Mouse (Mus musculus) lung, embryonic 14.5 days (tissue): Measurements from ENCODE around the gene Dtx4. TPM values are rescaled to one million over a fixed set of nuclear protein-coding genes. Genes with fewer than 3 reads are reported as not detected.

Source experiments
- ATAC-seq: fragments of 200-750 bp; cut with Nextera tagmentation; 2 replicates; pipeline ENCODE4 v1.8.0; 2017; ENCODE audit warnings: mild to moderate bottlenecking, moderate TSS enrichment, moderate library complexity; ENCODE audit not compliant: insufficient read depth
- DNase-seq: peaks from one replicate; pipeline ENCODE4 v3.0.0-alpha.2; 2015
- H3K27ac ChIP-seq: fragments of 300-500 bp; sonication (generic); 2 replicates; pipeline ENCODE4 v1.5.1; 2014; ENCODE audit warnings: low read depth, mild to moderate bottlenecking, moderate library complexity
- H3K27me3 ChIP-seq: fragments of 300-500 bp; sonication (generic); 2 replicates; pipeline ENCODE4 v1.6.1; 2014; ENCODE audit warnings: low read length, control low read depth; ENCODE audit not compliant: insufficient read depth
- H3K36me3 ChIP-seq: fragments of 300-500 bp; sonication (generic); 2 replicates; pipeline ENCODE4 v1.6.1; 2014; ENCODE audit warnings: control low read depth; ENCODE audit not compliant: insufficient read depth
- H3K4me1 ChIP-seq: fragments of 300-500 bp; sonication (generic); 2 replicates; pipeline ENCODE4 v1.6.1; 2014; ENCODE audit warnings: antibody characterized with exemption, control low read depth; ENCODE audit not compliant: insufficient read depth
- H3K4me2 ChIP-seq: fragments of 300-500 bp; sonication (generic); 2 replicates; pipeline ENCODE4 v1.6.1; 2014; ENCODE audit warnings: mild to moderate bottlenecking
- H3K4me3 ChIP-seq: fragments of 300-500 bp; sonication (generic); 2 replicates; pipeline ENCODE4 v1.5.1; 2014; ENCODE audit warnings: low read depth, low read length
- H3K9ac ChIP-seq: fragments of 300-500 bp; sonication (generic); 2 replicates; pipeline ENCODE4 v1.6.1; 2014
- H3K9me3 ChIP-seq: fragments of 300-500 bp; sonication (generic); 2 replicates; pipeline ENCODE4 v1.6.1; 2016; ENCODE audit warnings: low read depth, low read length, control low read depth
- CTCF ChIP-seq: IDR thresholded peaks from 2 replicates; pipeline ENCODE4 v1.5.1; 2016; ENCODE audit warnings: antibody characterized with exemption, low read depth
- WGBS: fragments of 180-500 bp; shearing (Covaris S2); extraction: QIAGEN DNeasy Blood & Tissue Kit; methylation state at CpG from one replicate; pipeline ENCODE4 v1.1.7; 2014; 5-methylcytosine and 5-hydroxymethylcytosine counted together
- polyA plus RNA-seq: library from polyadenylated mRNA; unstranded; fragments of >200 nt; fragmentation: Nextera tagmentation; extraction: Ambion mirVana; gene quantifications from 2 replicates; pipeline ENCODE4 v1.2.1, GENCODE M21; 2014

The Dtx4 gene
- polyA plus RNA-seq, 1 experiment from 2014 or later, result 17.7 TPM

- no peak for TF ChIP-seq CTCF
- Histone ChIP-seq H3K4me3 (no peak overlapping the region), H3K9me3 (no peaks in the 10 kb centered on the region), H3K27me3 (no peaks in the 10 kb centered on the region), H3K27ac (no peak overlapping the region), H3K4me2 (no peak overlapping the region), H3K36me3 (peaks cover 43% of the 10 kb centered on the region), H3K4me1 (0 out of 2 replicates have a peak, but pooled peaks cover 8% of the 10 kb centered on the region), H3K9ac (no peak overlapping the region)
- WGBS, result 87% methylated on average over 6 of the region's 6 CpGs
- no peak for DNase-seq
- no peak for ATAC-seq
These were observed 22.9 kb downstream of the Dtx4 start for GRCm38 (mm10) chr19:12478369-12478768.

GRCm38 (mm10) chr19:12476721-12477270 is 24.5 kb downstream of the Dtx4 start:
- Histone ChIP-seq H3K27ac (no peak overlapping the region), H3K4me1 (peaks cover 13% of the 10 kb centered on the region), H3K9ac (no peak overlapping the region), H3K4me2 (no peak overlapping the region), H3K4me3 (no peak overlapping the region), H3K9me3 (no peaks in the 10 kb centered on the region), H3K27me3 (no peaks in the 10 kb centered on the region), H3K36me3 (peaks cover 30% of the 10 kb centered on the region)
- 33% methylated on average over 5 of the region's 5 CpGs for WGBS
- DNase-seq (no peak), ATAC-seq (no peak)
- TF ChIP-seq CTCF, result no peak

DNA sequence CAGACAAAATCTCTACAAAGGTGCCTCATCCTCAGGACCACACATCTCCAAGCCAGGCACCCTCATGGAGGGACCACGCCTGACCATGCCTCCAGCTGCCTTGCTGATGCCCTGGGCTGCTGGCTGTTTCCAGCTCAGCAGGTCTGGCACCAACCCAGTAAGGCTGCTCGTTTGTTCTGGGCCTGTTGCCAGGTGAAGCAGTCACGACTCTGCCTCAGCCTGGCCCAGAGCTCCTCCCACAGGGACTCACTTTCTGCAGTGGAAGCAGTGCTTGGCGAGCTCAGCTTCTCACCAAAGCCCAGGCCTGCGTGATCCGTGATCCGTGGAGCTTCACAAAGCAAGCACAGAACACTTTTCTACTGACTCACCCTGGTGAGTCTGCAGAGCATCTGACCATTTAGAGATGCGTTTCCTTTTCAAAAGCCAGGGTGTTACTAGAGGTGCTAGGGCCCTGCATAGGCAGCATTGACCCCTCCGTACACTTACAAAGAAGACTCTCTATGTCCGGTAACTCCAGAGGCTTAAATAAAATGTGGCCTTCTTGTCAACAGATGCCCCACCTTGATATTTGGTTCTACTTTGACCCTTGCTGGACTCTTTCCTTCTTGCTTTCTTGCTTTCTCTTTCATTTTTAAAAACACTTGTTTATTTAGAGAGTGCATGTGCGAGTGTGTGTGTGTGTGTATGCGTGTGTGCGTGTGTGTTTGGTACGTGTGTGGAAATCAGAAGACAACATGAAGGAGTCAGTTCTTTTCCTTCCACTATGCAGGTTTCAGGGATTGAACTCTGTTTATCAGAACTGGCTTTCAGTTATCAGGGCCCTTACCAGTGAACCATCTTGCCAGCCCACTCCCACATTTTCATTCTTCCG is 25.6 kb downstream of the Dtx4 start:
- Histone ChIP-seq H3K4me1 (peaks cover 17% of the 10 kb centered on the region), H3K9ac (no peak overlapping the region), H3K4me3 (no peak overlapping the region), H3K4me2 (0 out of 2 replicates have a peak overlapping the region, but pooled peaks have one; percentile 7), H3K9me3 (no peaks in the 10 kb centered on the region), H3K36me3 (peaks cover 24% of the 10 kb centered on the region; the same call in 1 of the 2 replicates), H3K27me3 (no peaks in the 10 kb centered on the region), H3K27ac (peak overlapping the region; percentile 80)
- peak; percentile 96 for DNase-seq
- TF ChIP-seq CTCF, result no peak
- 46% methylated on average over 15 of the region's 15 CpGs for WGBS
- ATAC-seq, result peak; percentile 95

- Histone ChIP-seq H3K36me3 (peaks cover 23% of the 10 kb centered on the region; the same call in 1 of the 2 replicates), H3K27me3 (no peaks in the 10 kb centered on the region), H3K27ac (no peak overlapping the region; the same call in 1 of the 2 replicates), H3K4me3 (no peak overlapping the region), H3K4me2 (no peak overlapping the region), H3K9me3 (no peaks in the 10 kb centered on the region), H3K4me1 (peaks cover 17% of the 10 kb centered on the region), H3K9ac (no peak overlapping the region)
- ATAC-seq (no peak), DNase-seq (peak; percentile 13)
- 71% methylated on average over 4 of the region's 4 CpGs for WGBS
- no peak for TF ChIP-seq CTCF
These were observed 27.3 kb downstream of the Dtx4 start for GRCm38 (mm10) chr19:12473951-12474350.

DNA sequence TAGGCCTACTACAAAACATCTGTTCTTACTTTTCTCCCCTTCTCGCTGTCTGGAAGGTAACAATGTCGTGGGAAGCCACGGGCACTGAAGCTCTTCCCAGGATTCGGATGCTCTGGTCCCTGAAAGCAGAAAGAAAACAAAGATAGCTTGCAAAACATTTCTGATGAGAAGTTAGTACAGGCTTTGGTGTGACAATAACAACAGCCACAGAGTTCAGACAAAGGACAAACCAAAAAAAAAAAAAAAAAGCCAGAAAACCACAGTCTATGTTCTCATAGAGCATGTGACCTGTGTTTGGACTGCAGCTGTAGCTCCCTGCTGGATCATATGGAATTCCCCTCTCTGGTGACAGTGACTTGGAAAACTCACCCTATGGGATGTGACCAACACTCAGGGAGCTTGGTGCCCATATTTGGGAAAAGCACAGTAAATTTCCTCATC is 28.0 kb downstream of the Dtx4 start:
- H3K4me3 ChIP-seq, result no peak overlapping the region
- 70% methylated on average over 4 of the region's 4 CpGs for WGBS
- H3K9ac ChIP-seq, result no peak overlapping the region
- H3K27me3 ChIP-seq, result no peaks in the 10 kb centered on the region
- peak overlapping the region; percentile 63; the same call in 1 of the 2 replicates for H3K27ac ChIP-seq
- ATAC-seq, result peak; percentile 64
- DNase-seq, result peak; percentile 63
- no peak overlapping the region for H3K4me2 ChIP-seq
- peaks cover 23% of the 10 kb centered on the region for H3K36me3 ChIP-seq
- H3K9me3 ChIP-seq, result no peaks in the 10 kb centered on the region
- peaks cover 17% of the 10 kb centered on the region for H3K4me1 ChIP-seq
- no peak for TF ChIP-seq CTCF

GRCm38 (mm10) chr19:12472381-12472976 is 28.8 kb downstream of the Dtx4 start:
- TF ChIP-seq CTCF, result no peak
- Histone ChIP-seq H3K9me3 (no peaks in the 10 kb centered on the region), H3K27me3 (no peaks in the 10 kb centered on the region), H3K4me2 (no peak overlapping the region), H3K4me1 (peaks cover 17% of the 10 kb centered on the region), H3K36me3 (peaks cover 17% of the 10 kb centered on the region), H3K4me3 (no peak overlapping the region), H3K9ac (no peak overlapping the region), H3K27ac (peak overlapping the region; percentile 63; the same call in 1 of the 2 replicates)
- DNase-seq (no peak), ATAC-seq (no peak)
- 59% methylated on average over 5 of the region's 5 CpGs for WGBS

GRCm38 (mm10) chr19:12471866-12472265 is 29.4 kb downstream of the Dtx4 start:
- Histone ChIP-seq H3K4me2 (no peak overlapping the region), H3K9me3 (no peaks in the 10 kb centered on the region), H3K9ac (no peak overlapping the region), H3K27ac (peak overlapping the region; percentile 63), H3K4me1 (peaks cover 17% of the 10 kb centered on the region), H3K4me3 (no peak overlapping the region), H3K27me3 (no peaks in the 10 kb centered on the region), H3K36me3 (peaks cover 17% of the 10 kb centered on the region)
- no peak for ATAC-seq
- TF ChIP-seq CTCF, result no peak
- 19% methylated on average over 3 of the region's 3 CpGs for WGBS
- DNase-seq, result peak; percentile 57
